Mouse (Mus musculus): ENCODE data around the gene Bdh1.
A peak's percentile ranks its signal among the peaks of the same experiment; 100 is the strongest.

Bdh1 gene

GRCm38 (mm10) chr16:31428675-31429470 is 6.8 kb downstream of the Bdh1 start:
- DNase-seq (ENCODE audit: low read depth, low spot score), result peak; percentile 81

- peak; percentile 98 for DNase-seq (ENCODE audit: low read depth, low spot score)
Observed at GRCm38 (mm10) chr16:31429471-31430155, 7.5 kb downstream of the Bdh1 start.

- DNase-seq (ENCODE audit: low read depth, low spot score), result no peak
Observed at GRCm38 (mm10) chr16:31433466-31434110, 11.5 kb downstream of the Bdh1 start.

GRCm38 (mm10) chr16:31435146-31435545 is 13.1 kb downstream of the Bdh1 start:
- DNase-seq (ENCODE audit: low read depth, low spot score), result no peak

- DNase-seq (ENCODE audit: low read depth, low spot score), result no peak
Observed at GRCm38 (mm10) chr16:31436085-31436484, 14.0 kb downstream of the Bdh1 start.

- DNase-seq (ENCODE audit: low read depth, low spot score), result no peak
Observed at GRCm38 (mm10) chr16:31437358-31437757, 15.3 kb downstream of the Bdh1 start.

GRCm38 (mm10) chr16:31439529-31439928 is 17.4 kb downstream of the Bdh1 start:
- DNase-seq (ENCODE audit: low read depth, low spot score), result no peak

GRCm38 (mm10) chr16:31440046-31440445 is 18.0 kb downstream of the Bdh1 start:
- DNase-seq (ENCODE audit: low read depth, low spot score), result no peak

GRCm38 (mm10) chr16:31444521-31444920 is 22.4 kb downstream of the Bdh1 start:
- DNase-seq (ENCODE audit: low read depth, low spot score), result no peak

GRCm38 (mm10) chr16:31446067-31446853 is 24.2 kb downstream of the Bdh1 start:
- no peak for DNase-seq (ENCODE audit: low read depth, low spot score)

GRCm38 (mm10) chr16:31449973-31450372 is 27.9 kb downstream of the Bdh1 start:
- no peak for DNase-seq (ENCODE audit: low read depth, low spot score)

- no peak for DNase-seq (ENCODE audit: low read depth, low spot score)
Observed at GRCm38 (mm10) chr16:31451235-31451634, 29.2 kb downstream of the Bdh1 start.

GRCm38 (mm10) chr16:31452467-31452866 is 30.4 kb downstream of the Bdh1 start:
- DNase-seq (ENCODE audit: low read depth, low spot score), result no peak

GRCm38 (mm10) chr16:31454013-31454412 is 31.9 kb downstream of the Bdh1 start:
- no peak for DNase-seq (ENCODE audit: low read depth, low spot score)

GRCm38 (mm10) chr16:31455276-31456045 is 33.4 kb downstream of the Bdh1 start:
- no peak for DNase-seq (ENCODE audit: low read depth, low spot score)

- no peak for DNase-seq (ENCODE audit: low read depth, low spot score)
Observed at GRCm38 (mm10) chr16:31458229-31458918, 36.3 kb downstream of the Bdh1 start.

- DNase-seq (ENCODE audit: low read depth, low spot score), result peak; percentile 64
Observed at GRCm38 (mm10) chr16:31459968-31460461, 37.9 kb downstream of the Bdh1 start.

- no peak for DNase-seq (ENCODE audit: low read depth, low spot score)
Observed at GRCm38 (mm10) chr16:31460506-31460905, 38.4 kb downstream of the Bdh1 start.

- no peak for DNase-seq (ENCODE audit: low read depth, low spot score)
Observed at GRCm38 (mm10) chr16:31461046-31461445, 39.0 kb downstream of the Bdh1 start.

- no peak for DNase-seq (ENCODE audit: low read depth, low spot score)
Observed at GRCm38 (mm10) chr16:31462113-31462687, 40.1 kb downstream of the Bdh1 start.
